Mouse (Mus musculus): ENCODE measurements around the gene Fgf5. TPM values are rescaled to one million over a fixed set of nuclear protein-coding genes. Genes with fewer than 3 reads are reported as not detected.

The Fgf5 gene
- polyA plus RNA-seq, 1 experiment, result 25.9 TPM

DNA sequence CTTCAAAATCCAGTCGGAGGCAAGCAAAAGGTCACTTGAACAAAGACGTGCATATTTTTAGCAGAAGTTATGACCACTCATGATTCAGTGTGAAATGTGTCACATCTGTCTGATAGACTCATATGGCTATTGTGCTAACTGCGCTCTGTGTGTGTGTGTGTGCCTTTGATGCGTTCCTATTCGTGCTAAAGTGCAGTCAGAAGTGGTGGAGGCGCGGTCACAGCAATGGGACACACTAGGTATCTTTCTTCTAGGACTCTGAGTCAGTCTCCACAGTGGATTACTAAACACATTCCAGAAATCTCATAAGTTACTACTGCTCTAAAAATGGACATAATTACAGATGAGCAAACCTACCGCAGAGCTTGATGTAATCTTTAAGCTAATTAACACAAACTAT lies 36.7 kb downstream of the Fgf5 start:
- Histone ChIP-seq H3K9ac (ENCODE audit: low read depth, poor library complexity, severe bottlenecking) (no peak overlapping the region), H3K4me3 (ENCODE audit: low read depth, low read length) (no peak overlapping the region), H3K27ac (ENCODE audit: insufficient read depth, low read length) (no peak overlapping the region), H3K4me1 (ENCODE audit: control insufficient read depth, insufficient read depth, low read length) (no peaks in the 10 kb centered on the region), H3K27me3 (ENCODE audit: control insufficient read depth, insufficient read depth, low read length, poor library complexity, severe bottlenecking) (no peaks in the 10 kb centered on the region; the same call in 1 of the 2 replicates), H3K36me3 (ENCODE audit: control insufficient read depth, insufficient read depth, low read length, poor library complexity, severe bottlenecking) (no peaks in the 10 kb centered on the region), H3K9me3 (replicated peaks; ENCODE audit: control insufficient read depth, insufficient read depth, low read length, poor library complexity, severe bottlenecking) (0 out of 2 replicates have a peak, but pooled peaks cover 3% of the 10 kb centered on the region)
- no peak for TF ChIP-seq EP300 (IDR thresholded peaks at IDR 0.05; ENCODE audit: insufficient read depth, low read depth, low read length)
- TF ChIP-seq CTCF (IDR thresholded peaks at IDR 0.05; ENCODE audit: low read depth, low read length), result no peak
- TF ChIP-seq POLR2A (IDR thresholded peaks at IDR 0.05; ENCODE audit: insufficient read depth, low read length), result no peak

DNA sequence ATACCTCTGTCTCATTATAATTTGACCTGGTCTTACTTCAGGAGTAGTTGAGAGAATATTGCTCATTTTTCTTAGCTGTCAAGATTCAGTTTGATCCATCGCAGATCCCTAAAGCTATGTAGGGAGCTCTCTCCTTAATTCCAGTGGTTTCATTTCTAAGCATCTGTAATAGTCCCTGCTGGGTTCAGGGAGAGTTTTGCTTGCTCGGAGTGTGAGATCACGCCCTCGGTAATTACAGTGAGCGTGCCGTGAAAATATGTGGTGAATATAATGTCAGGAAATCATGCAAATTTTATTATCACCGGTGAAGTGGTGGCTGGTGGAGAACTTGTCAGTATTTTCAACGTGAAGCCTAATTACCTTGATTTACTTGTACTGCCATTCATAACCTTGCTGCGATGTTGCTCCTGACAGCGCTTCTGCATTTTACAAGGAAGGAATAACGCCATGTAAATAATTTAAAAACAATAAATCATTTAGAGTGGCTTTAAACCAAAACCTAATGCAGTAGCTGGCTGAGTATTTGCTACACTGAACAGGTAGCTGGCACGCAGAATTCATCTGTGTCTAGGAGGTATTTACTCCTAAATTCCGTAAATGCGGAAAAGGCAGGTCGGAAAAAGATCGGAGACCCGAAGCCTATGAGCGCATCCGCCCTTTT lies 38.5 kb downstream of the Fgf5 start:
- no peaks in the 10 kb centered on the region for H3K9me3 ChIP-seq (replicated peaks; ENCODE audit: control insufficient read depth, insufficient read depth, low read length, poor library complexity, severe bottlenecking)
- H3K27ac ChIP-seq (ENCODE audit: insufficient read depth, low read length), result no peak overlapping the region
- H3K4me1 ChIP-seq (ENCODE audit: control insufficient read depth, insufficient read depth, low read length), result no peaks in the 10 kb centered on the region
- no peaks in the 10 kb centered on the region; the same call in 1 of the 2 replicates for H3K27me3 ChIP-seq (ENCODE audit: control insufficient read depth, insufficient read depth, low read length, poor library complexity, severe bottlenecking)
- H3K9ac ChIP-seq (ENCODE audit: low read depth, poor library complexity, severe bottlenecking), result no peak overlapping the region
- H3K4me3 ChIP-seq (ENCODE audit: low read depth, low read length), result no peak overlapping the region
- H3K36me3 ChIP-seq (ENCODE audit: control insufficient read depth, insufficient read depth, low read length, poor library complexity, severe bottlenecking), result no peaks in the 10 kb centered on the region
- no peak for TF ChIP-seq EP300 (IDR thresholded peaks at IDR 0.05; ENCODE audit: insufficient read depth, low read depth, low read length)
- no peak for TF ChIP-seq CTCF (IDR thresholded peaks at IDR 0.05; ENCODE audit: low read depth, low read length)
- TF ChIP-seq POLR2A (IDR thresholded peaks at IDR 0.05; ENCODE audit: insufficient read depth, low read length), result no peak

DNA sequence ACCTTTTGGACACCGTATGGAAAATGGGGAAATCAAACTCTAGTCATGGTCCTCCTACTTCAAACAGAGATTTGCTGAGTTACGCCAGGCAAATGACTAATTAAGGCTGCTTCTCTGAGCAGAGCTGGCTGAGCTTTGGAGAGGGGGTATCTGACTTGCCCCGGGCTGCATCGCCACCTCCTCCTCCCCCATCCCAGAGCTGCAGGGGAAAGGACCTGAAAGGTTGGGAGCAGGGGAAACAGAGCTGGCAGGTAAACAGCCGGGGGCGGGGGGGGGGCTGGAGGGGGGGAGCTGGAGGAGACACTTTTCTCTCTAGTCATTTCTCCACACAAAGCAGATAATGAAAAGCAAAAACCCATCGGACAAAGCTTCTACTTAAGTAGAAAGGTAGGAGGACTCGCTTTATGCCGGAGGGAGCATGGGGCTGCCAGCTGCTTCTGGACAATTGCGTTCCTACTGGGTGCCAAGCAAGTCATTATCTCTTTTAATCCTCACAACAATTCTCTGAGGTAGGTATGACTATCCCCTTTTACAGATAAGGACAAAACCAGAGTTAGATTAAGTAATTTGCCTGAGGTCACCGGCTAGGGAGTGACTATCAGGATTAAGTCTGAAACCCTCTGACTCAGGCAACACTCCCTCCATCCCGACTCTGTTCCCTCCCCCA lies 39.2 kb downstream of the Fgf5 start:
- no peak overlapping the region for H3K9ac ChIP-seq (ENCODE audit: low read depth, poor library complexity, severe bottlenecking)
- no peaks in the 10 kb centered on the region for H3K36me3 ChIP-seq (ENCODE audit: control insufficient read depth, insufficient read depth, low read length, poor library complexity, severe bottlenecking)
- no peaks in the 10 kb centered on the region; the same call in 1 of the 2 replicates for H3K27me3 ChIP-seq (ENCODE audit: control insufficient read depth, insufficient read depth, low read length, poor library complexity, severe bottlenecking)
- no peaks in the 10 kb centered on the region for H3K9me3 ChIP-seq (replicated peaks; ENCODE audit: control insufficient read depth, insufficient read depth, low read length, poor library complexity, severe bottlenecking)
- H3K4me3 ChIP-seq (ENCODE audit: low read depth, low read length), result no peak overlapping the region
- no peaks in the 10 kb centered on the region for H3K4me1 ChIP-seq (ENCODE audit: control insufficient read depth, insufficient read depth, low read length)
- no peak overlapping the region for H3K27ac ChIP-seq (ENCODE audit: insufficient read depth, low read length)
- TF ChIP-seq EP300 (IDR thresholded peaks at IDR 0.05; ENCODE audit: insufficient read depth, low read depth, low read length), result no peak
- TF ChIP-seq POLR2A (IDR thresholded peaks at IDR 0.05; ENCODE audit: insufficient read depth, low read length), result no peak
- TF ChIP-seq CTCF (IDR thresholded peaks at IDR 0.05; ENCODE audit: low read depth, low read length), result no peak

DNA sequence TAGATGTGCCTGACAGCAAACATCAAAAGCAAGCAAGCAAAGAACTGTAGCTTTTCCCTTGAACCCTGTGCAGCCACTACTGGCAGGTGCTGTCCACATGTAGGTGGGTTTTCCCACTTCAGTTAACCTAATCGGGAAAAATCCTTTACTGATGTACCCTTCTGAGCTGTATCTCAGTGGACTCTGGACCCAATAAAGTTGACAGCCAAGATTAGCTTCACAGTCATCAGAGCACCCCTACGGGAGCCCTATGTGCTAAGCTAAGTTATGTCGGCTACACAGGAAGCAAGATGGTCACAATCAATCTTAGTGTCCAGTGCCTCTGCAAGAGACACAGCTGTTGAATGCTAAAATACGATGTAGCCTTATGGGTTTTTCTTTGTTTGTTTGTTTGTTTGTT lies 46.1 kb downstream of the Fgf5 start:
- Histone ChIP-seq H3K27me3 (ENCODE audit: control insufficient read depth, insufficient read depth, low read length, poor library complexity, severe bottlenecking) (no peaks in the 10 kb centered on the region; the same call in 1 of the 2 replicates), H3K27ac (ENCODE audit: insufficient read depth, low read length) (no peak overlapping the region), H3K9me3 (replicated peaks; ENCODE audit: control insufficient read depth, insufficient read depth, low read length, poor library complexity, severe bottlenecking) (no peaks in the 10 kb centered on the region), H3K4me3 (ENCODE audit: low read depth, low read length) (no peak overlapping the region), H3K4me1 (ENCODE audit: control insufficient read depth, insufficient read depth, low read length) (no peaks in the 10 kb centered on the region), H3K36me3 (ENCODE audit: control insufficient read depth, insufficient read depth, low read length, poor library complexity, severe bottlenecking) (no peaks in the 10 kb centered on the region), H3K9ac (ENCODE audit: low read depth, poor library complexity, severe bottlenecking) (no peak overlapping the region)
- TF ChIP-seq EP300 (IDR thresholded peaks at IDR 0.05; ENCODE audit: insufficient read depth, low read depth, low read length), result no peak
- no peak for TF ChIP-seq POLR2A (IDR thresholded peaks at IDR 0.05; ENCODE audit: insufficient read depth, low read length)
- TF ChIP-seq CTCF (IDR thresholded peaks at IDR 0.05; ENCODE audit: low read depth, low read length), result no peak

DNA sequence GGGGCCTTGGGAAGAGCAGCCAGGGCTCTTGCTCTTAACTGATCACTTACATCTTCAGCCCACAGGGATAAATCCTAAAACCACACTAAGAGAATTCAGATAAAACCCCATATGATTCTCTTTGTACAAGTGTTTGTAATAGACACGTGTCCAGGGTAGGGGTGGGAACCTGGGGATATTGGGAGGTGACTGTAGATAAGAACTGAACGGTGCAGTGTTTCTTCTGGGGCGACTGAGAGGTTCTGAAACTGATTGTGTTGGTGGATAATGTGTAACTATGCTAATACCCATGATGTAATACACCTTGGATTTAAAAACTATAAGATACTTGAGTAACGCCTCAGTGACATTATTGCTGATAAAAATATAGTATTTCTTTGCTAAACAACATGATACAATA lies 51.7 kb downstream of the Fgf5 start:
- no peak overlapping the region for H3K4me3 ChIP-seq (ENCODE audit: low read depth, low read length)
- no peak overlapping the region for H3K27ac ChIP-seq (ENCODE audit: insufficient read depth, low read length)
- H3K9me3 ChIP-seq (replicated peaks; ENCODE audit: control insufficient read depth, insufficient read depth, low read length, poor library complexity, severe bottlenecking), result no peaks in the 10 kb centered on the region
- H3K27me3 ChIP-seq (ENCODE audit: control insufficient read depth, insufficient read depth, low read length, poor library complexity, severe bottlenecking), result no peaks in the 10 kb centered on the region
- H3K4me1 ChIP-seq (ENCODE audit: control insufficient read depth, insufficient read depth, low read length), result no peaks in the 10 kb centered on the region
- TF ChIP-seq CTCF (IDR thresholded peaks at IDR 0.05; ENCODE audit: low read depth, low read length) (no peak), EP300 (IDR thresholded peaks at IDR 0.05; ENCODE audit: insufficient read depth, low read depth, low read length) (no peak), POLR2A (IDR thresholded peaks at IDR 0.05; ENCODE audit: insufficient read depth, low read length) (no peak)
- no peak overlapping the region for H3K9ac ChIP-seq (ENCODE audit: low read depth, poor library complexity, severe bottlenecking)
- no peaks in the 10 kb centered on the region for H3K36me3 ChIP-seq (ENCODE audit: control insufficient read depth, insufficient read depth, low read length, poor library complexity, severe bottlenecking)

DNA sequence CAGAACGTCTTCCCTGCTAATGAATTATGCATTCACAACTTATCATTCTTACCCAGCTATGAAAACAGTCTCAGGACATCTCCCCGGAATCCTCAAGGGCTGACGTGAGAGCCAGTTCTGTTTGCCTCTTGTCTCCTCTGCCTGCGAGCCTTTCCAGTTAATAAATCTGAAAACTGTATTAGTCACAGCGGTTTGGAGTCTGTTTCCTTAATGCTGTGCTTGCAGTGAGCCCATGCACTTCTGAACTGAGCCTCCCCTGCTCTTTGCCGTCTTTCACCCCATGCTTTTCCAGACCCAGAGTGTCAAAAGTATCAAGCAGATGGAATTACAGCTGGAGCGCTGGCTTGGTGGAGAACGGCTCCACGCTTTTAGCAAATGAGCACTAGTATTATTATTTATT lies 52.5 kb downstream of the Fgf5 start:
- no peaks in the 10 kb centered on the region for H3K9me3 ChIP-seq (replicated peaks; ENCODE audit: control insufficient read depth, insufficient read depth, low read length, poor library complexity, severe bottlenecking)
- H3K4me1 ChIP-seq (ENCODE audit: control insufficient read depth, insufficient read depth, low read length), result no peaks in the 10 kb centered on the region
- no peak overlapping the region for H3K9ac ChIP-seq (ENCODE audit: low read depth, poor library complexity, severe bottlenecking)
- H3K27ac ChIP-seq (ENCODE audit: insufficient read depth, low read length), result no peak overlapping the region
- H3K4me3 ChIP-seq (ENCODE audit: low read depth, low read length), result no peak overlapping the region
- H3K36me3 ChIP-seq (ENCODE audit: control insufficient read depth, insufficient read depth, low read length, poor library complexity, severe bottlenecking), result no peaks in the 10 kb centered on the region
- TF ChIP-seq EP300 (IDR thresholded peaks at IDR 0.05; ENCODE audit: insufficient read depth, low read depth, low read length) (no peak), CTCF (IDR thresholded peaks at IDR 0.05; ENCODE audit: low read depth, low read length) (no peak), POLR2A (IDR thresholded peaks at IDR 0.05; ENCODE audit: insufficient read depth, low read length) (no peak)
- no peaks in the 10 kb centered on the region for H3K27me3 ChIP-seq (ENCODE audit: control insufficient read depth, insufficient read depth, low read length, poor library complexity, severe bottlenecking)

Measured in ES-Bruce4 (cell line).